Mouse (Mus musculus): ENCODE measurements around the gene Stt3b.

The Stt3b gene

DNA sequence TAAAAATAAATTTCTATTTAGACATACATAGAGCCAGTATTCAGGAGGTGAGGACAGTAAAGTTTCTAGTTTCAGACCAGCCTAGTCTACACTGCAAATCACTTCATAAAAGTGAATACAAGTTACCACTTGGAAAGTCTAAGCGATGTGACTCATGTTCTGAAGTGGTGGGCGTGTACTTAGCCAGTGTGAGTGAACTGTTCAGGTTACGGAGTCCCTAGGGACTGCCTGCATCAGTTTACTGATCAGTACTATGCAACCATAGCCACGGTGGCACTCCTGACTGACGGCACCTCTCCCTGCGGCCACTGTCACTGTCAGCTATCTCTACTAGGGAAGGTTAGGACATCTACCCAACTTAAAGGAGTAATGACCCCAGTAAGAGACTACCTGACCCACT is 65.1 kb downstream of the Stt3b start:
- no peak for TF ChIP-seq GATA4 (IDR thresholded peaks at IDR 0.05; ENCODE audit: insufficient replicate concordance, low read length)

DNA sequence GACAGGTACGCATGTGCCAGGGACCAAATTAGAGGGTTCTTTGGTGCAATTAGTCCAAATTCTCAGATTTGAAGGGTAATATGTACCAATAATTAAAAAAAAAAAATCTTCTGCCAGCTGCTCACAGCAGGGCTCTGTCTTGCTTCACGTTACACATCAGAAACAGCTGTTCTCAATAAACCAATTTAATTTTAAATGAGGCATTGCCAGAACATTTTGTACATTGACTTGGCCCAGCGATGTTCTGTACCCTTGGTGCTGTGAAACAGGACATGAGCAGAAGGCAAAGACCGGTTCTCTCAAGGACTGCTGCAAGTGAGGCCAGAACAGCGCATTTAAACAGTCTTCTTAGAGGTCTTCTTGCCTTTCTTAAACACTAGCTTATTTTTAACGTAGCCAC is 66.6 kb downstream of the Stt3b start:
- no peak for TF ChIP-seq GATA4 (IDR thresholded peaks at IDR 0.05; ENCODE audit: insufficient replicate concordance, low read length)

DNA sequence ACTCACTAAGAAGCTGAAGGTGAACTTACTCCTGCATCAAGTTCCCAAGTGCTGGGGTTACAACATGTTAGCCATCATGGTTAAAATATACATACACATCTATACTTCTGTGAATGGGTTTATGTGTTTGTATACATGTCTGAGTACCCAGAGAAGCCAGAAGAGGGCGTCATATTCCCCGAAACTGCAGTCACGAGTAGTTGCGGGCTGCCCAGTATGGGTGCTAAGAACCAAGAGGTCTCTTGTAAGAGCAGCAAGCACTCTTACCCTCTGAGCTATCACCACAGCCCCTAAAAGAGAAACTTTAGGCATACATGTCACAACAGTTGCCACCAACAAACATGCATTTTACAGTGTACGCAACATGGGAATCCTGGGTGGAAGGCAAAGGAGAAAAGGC is 70.4 kb downstream of the Stt3b start:
- TF ChIP-seq GATA4 (IDR thresholded peaks at IDR 0.05; ENCODE audit: insufficient replicate concordance, low read length): no peak

DNA sequence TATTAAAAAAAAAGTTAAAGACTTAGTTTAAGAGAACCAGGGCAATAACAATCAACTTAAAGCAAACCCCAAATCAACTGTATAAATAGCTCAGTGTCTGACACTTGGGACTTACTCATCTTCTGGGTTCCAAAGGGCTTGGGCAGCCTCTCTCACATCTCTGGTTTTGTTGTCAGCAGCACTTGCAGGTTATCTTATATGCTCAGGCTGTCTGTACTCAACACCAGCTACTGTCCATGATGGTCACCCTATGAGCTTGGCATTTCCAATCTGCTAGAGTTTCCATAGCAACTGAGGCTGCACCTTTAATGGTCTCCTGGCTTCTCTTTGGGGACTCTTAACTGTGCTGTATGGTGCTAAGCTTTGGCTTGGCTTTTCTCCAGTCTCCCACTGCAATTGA is 72.3 kb downstream of the Stt3b start:
- no peak for TF ChIP-seq GATA4 (IDR thresholded peaks at IDR 0.05; ENCODE audit: insufficient replicate concordance, low read length)

DNA sequence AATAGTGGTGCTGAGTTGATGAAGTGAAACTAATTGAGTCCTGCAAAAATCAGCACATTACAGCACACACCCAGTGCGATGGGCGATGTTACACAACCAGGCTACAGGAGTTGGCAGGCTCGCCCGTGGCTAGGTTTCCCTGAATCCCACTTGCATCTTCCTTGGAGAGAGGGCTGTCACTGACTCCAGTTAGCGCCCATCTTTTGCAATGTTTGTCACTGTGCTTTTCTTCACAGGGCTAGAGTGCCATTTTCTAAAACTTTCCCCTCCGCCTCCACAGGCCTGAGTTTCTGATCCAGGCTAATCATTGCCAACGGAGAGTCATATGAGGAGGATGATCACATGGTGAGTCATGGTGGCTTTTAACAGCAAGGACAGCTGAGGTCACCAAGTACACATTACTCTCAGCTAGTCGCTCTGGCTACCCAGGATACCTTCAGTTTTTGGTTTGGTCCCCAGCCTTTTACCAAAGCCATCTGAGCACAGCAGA is 73.8 kb downstream of the Stt3b start:
- TF ChIP-seq GATA4 (IDR thresholded peaks at IDR 0.05; ENCODE audit: insufficient replicate concordance, low read length): no peak

DNA sequence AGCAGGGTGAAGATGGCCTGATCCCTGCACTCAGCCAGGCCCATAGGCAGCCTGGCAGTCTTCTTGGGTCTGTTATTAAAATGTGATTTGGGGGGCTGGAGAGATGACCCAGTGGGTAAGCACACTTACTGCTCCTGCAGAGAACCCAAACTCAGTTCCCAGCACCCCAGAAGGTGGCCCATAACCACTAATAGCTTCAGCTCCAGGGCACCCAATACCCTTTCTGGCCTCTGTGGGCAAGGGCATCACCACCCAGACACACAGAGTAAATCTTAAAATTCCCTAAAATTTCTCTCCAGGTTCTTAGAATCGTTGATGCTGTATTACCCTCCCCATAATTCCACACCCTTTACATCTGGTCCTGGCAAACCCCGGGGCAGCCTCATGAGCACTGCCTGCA is 75.7 kb downstream of the Stt3b start:
- no peak for TF ChIP-seq GATA4 (IDR thresholded peaks at IDR 0.05; ENCODE audit: insufficient replicate concordance, low read length)

DNA sequence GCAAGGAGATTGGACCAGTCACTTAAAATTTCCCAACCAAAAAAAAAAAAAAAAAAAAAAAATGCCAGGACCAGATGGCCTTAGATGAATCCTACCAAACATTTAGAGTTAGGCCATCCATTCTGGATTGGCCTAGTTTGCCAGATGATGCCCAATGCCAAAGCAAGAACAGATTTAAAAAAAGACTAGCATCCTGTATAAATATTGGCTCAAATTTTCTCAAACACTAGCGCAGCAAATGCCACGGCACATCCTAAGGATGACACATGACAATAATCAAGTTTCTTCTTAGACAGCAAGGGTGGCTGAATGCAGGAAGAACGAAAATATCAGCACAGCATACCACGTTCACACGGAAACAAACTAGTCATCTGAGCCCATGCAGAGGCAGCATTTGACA is 76.5 kb downstream of the Stt3b start:
- no peak for TF ChIP-seq GATA4 (IDR thresholded peaks at IDR 0.05; ENCODE audit: insufficient replicate concordance, low read length)

DNA sequence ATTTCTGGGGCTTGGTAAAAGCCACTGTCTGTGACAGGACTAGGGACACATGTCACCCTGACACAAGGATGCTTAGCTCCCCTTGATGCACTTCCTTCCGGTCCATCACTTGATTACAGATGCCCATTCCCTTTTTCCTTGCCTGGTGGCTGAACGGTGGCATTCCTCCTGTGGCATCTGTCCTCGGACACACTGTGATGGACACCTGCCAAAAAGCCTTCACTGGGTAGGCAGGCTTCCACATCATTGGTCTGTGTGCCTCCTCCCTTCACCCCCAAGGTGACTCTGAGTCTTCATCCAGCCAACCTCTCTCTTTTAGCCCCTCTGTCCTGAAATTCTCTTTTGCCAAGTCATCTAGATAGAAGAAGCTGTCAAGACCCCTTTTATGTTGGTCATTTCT is 78.7 kb downstream of the Stt3b start:
- no peak for TF ChIP-seq GATA4 (IDR thresholded peaks at IDR 0.05; ENCODE audit: insufficient replicate concordance, low read length)

DNA sequence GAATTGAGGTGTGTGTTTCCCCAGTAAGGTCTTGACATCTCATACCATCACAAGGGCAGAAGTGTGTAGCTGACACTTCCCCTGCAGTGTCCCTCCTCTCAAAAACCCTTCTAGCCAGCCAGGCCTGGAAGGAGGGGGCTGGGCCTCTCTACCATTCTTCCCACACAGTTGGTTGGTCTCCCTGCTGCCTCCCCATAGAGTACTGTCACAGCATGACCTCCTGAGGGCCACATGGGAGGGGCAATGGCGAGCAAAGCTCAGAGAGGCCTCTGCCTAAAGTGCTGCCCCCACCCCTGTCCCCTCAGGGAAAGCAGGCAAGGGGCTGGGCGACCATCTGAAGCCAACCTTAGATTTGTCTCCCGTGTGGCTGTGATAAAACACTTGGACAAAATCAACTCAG is 80.1 kb downstream of the Stt3b start:
- TF ChIP-seq GATA4 (IDR thresholded peaks at IDR 0.05; ENCODE audit: insufficient replicate concordance, low read length): no peak

DNA sequence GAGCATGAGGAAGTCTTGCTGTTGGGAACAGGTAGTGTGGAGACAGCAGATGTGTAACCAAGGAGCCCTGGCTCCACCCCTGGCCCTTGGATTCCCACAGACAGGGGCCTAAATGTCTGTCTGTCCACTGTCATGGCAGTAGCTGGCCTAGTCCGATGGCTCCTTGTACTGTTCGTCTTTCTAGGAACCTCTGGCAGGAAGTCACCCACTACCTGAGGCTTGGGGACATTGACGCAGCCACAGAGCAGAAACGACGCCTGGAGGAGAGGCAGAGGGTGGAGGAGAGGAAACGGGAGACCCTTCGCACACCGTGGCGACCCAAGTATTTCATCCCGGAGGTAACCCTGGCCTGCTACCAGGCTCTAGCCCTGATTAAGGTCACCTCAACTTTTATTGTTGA is 80.5 kb downstream of the Stt3b start:
- TF ChIP-seq GATA4 (IDR thresholded peaks at IDR 0.05; ENCODE audit: insufficient replicate concordance, low read length): no peak

DNA sequence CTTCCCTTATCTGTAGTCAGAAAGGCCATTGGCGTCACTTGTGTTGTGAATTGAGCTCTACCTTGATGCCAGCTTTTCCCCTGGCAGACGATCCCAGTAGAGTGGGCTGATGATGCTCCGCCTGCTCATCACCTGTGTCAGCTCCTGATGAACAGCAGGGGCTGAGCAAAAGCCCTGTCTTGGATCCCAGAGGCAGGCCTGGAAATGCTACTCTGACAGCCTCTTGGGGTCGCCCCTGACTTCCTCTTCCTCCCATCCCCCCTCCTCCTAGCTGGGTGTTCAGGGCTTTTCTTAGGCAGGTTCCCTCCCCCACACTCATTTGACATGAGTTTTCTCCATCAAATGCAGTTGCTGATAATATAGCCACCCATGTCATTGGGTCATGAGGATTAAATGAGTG is 81.1 kb downstream of the Stt3b start:
- no peak for TF ChIP-seq GATA4 (IDR thresholded peaks at IDR 0.05; ENCODE audit: insufficient replicate concordance, low read length)

DNA sequence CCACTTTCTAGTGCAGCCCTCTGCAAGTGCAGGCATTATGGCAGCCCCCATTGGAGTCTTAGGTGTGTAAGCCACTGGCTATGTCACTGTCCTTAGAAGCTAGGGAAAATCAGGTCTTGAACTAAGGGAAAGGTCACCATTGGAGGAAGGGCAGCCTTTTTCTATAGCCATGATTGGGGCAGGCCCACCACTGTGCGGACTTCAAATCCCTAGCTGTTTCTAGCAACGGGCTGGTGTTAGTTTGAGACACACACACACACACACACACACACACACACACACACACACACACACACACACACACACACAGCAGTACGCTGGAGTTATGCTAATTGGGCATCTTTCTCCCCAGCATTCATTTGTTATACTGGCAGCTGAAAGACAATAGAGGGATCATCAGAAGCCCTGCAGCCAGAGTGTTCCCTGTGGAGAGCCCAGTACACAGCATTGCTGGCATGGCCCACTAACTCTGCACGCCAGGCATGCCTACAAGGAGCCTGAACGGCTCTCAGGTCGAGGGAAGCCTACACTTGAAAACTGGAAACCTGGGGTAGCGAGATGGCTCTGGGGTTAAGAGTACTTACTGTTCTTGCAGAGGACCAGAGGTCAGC is 85.4 kb downstream of the Stt3b start:
- no peak for TF ChIP-seq GATA4 (IDR thresholded peaks at IDR 0.05; ENCODE audit: insufficient replicate concordance, low read length)

DNA sequence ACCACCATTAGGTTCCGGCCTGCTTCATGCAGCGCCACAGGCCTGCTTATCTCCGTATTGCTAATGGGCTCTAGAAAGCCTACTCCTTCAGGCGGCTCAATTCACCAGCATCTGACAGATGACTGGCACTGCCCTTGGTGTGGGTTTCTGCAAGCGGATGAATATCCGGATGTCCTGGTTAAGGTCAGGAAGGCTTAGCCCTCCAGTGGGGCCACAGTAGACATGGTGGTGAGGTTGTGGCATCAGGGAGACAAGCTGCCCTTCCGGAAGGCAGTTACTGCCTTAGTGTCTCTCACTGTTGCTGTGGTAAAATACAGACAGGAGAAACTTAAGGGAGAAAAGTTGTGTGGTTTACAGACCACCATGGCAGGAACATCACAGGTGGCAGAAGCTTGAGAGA is 89.0 kb downstream of the Stt3b start:
- TF ChIP-seq GATA4 (IDR thresholded peaks at IDR 0.05; ENCODE audit: insufficient replicate concordance, low read length): no peak

DNA sequence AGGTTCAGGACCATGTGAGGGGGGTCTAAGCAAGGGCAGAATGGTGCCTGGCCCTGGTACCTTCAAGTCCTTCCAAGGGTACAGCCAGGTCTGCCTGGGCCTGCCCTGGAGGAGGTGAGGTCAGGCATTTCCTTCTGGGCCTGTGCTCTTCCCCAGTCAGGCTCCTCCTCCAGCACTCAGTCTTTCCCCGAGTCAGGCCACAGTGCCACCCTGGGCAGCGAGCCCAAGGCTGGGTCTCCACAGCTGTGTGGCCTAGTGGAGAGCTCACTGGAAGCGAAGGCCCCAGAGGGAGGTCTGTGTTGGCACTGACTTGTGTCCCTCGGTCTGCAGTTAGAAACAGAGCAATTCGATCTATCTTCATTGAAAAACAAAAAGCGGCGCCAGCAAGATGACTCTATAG is 89.8 kb downstream of the Stt3b start:
- no peak for TF ChIP-seq GATA4 (IDR thresholded peaks at IDR 0.05; ENCODE audit: insufficient replicate concordance, low read length)

DNA sequence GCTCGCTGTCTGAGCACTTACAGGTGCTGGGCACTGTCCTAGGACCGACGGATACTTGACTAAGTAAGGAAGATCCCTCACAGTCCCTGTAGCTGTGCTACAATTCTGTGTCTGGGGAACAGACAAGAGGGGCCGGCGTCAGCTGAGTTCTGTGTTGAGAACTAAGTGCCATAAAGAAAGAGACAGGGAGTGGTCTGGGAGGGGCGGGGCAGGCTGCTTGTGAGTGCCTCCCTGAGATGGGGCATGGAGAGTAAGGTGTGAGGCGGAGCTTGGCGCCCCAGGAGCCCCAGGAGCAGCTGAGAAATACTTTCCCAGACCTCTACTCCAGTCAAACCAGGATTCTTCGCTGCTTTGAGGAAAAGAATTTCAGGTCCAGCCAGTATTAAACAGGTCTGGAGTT is 92.2 kb downstream of the Stt3b start:
- TF ChIP-seq GATA4 (IDR thresholded peaks at IDR 0.05; ENCODE audit: insufficient replicate concordance, low read length): no peak

DNA sequence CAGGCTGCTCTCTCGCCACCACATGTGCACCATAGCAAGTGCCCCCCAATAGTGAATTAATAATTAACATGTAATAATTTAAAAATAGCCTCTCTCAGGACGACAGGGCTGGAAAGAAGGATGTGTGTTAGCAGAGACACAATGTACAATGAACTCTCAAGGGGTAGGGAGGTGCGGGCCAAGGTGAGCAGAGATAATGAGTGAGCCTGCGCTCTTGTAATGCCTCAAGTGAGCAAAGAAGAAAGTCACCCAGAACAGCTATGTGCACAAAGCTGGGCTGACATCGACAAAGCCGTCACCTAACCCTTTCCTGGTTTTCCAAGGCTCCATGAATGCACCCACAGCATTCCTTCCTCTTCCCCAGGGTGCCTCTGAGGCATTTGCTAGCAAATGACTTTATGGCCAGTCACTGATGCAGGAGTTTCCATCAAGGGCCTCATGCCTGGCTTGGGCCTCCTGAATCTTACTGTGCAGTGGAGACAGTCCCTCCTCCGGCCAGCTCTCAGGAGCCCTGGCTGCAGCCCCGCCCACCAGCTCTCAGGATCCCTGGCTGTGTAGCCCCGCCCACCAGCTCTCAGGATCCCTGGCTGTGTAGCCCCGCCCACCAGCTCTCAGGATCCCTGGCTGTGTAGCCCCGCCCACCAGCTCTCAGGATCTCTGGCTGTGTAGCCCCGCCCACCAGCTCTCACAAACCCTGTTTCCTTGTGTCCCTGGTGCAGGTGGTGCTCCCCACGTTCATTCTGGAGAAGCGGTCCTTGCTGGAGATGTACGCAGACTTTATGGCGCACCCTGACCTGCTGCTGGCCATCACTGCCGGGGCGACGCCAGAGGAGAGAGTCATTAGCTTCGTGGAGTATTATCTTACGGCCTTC is 94.2 kb downstream of the Stt3b start:
- TF ChIP-seq GATA4 (IDR thresholded peaks at IDR 0.05; ENCODE audit: insufficient replicate concordance, low read length): no peak
